Mouse (Mus musculus): ENCODE measurements around the gene Lrrc49.

Gene Lrrc49

GRCm38 (mm10) chr9:60599489-60599888, 88.5 kb downstream of the Lrrc49 start:
- no peak for DNase-seq (ENCODE audit: low spot score)

GRCm38 (mm10) chr9:60595406-60595805, 92.6 kb downstream of the Lrrc49 start:
- no peak for DNase-seq (ENCODE audit: low spot score)

- no peak for DNase-seq (ENCODE audit: low spot score)
Measured at GRCm38 (mm10) chr9:60592974-60593373, 95.0 kb downstream of the Lrrc49 start.

GRCm38 (mm10) chr9:60592363-60592762, 95.6 kb downstream of the Lrrc49 start:
- no peak for DNase-seq (ENCODE audit: low spot score)

- DNase-seq (ENCODE audit: low spot score): no peak
Measured at GRCm38 (mm10) chr9:60590871-60591624, 96.9 kb downstream of the Lrrc49 start.

GRCm38 (mm10) chr9:60588914-60589313, 99.0 kb downstream of the Lrrc49 start:
- no peak for DNase-seq (ENCODE audit: low spot score)

- no peak for DNase-seq (ENCODE audit: low spot score)
Measured at GRCm38 (mm10) chr9:60586920-60587319, 101.0 kb downstream of the Lrrc49 start.

- DNase-seq (ENCODE audit: low spot score): no peak
Measured at GRCm38 (mm10) chr9:60585206-60585605, 102.8 kb downstream of the Lrrc49 start.

GRCm38 (mm10) chr9:60582553-60582952, 105.4 kb downstream of the Lrrc49 start:
- no peak for DNase-seq (ENCODE audit: low spot score)

- peak; percentile 49 for DNase-seq (ENCODE audit: low spot score)
Measured at GRCm38 (mm10) chr9:60573011-60573410, 114.9 kb downstream of the Lrrc49 start.

GRCm38 (mm10) chr9:60571725-60572124, 116.2 kb downstream of the Lrrc49 start:
- no peak for DNase-seq (ENCODE audit: low spot score)

- no peak for DNase-seq (ENCODE audit: low spot score)
Measured at GRCm38 (mm10) chr9:60571041-60571440, 116.9 kb downstream of the Lrrc49 start.

GRCm38 (mm10) chr9:60569366-60569765, 118.6 kb downstream of the Lrrc49 start:
- DNase-seq (ENCODE audit: low spot score): no peak

- no peak for DNase-seq (ENCODE audit: low spot score)
Measured at GRCm38 (mm10) chr9:60563809-60564208, 124.1 kb downstream of the Lrrc49 start.

- no peak for DNase-seq (ENCODE audit: low spot score)
Measured at GRCm38 (mm10) chr9:60562443-60563371, 125.3 kb downstream of the Lrrc49 start.

GRCm38 (mm10) chr9:60561641-60562289, 126.2 kb downstream of the Lrrc49 start:
- no peak for DNase-seq (ENCODE audit: low spot score)

- DNase-seq (ENCODE audit: low spot score): no peak
Measured at GRCm38 (mm10) chr9:60558507-60558906, 129.5 kb downstream of the Lrrc49 start.

GRCm38 (mm10) chr9:60551238-60551637, 136.7 kb downstream of the Lrrc49 start:
- DNase-seq (ENCODE audit: low spot score): no peak

- peak; percentile 31 for DNase-seq (ENCODE audit: low spot score)
Measured at GRCm38 (mm10) chr9:60548182-60548581, 139.8 kb downstream of the Lrrc49 start.

GRCm38 (mm10) chr9:60546169-60546568, 141.8 kb downstream of the Lrrc49 start:
- DNase-seq (ENCODE audit: low spot score): no peak

- no peak for DNase-seq (ENCODE audit: low spot score)
Measured at GRCm38 (mm10) chr9:60545361-60546096, 142.4 kb downstream of the Lrrc49 start.

Data from ovary, adult 18-20 months (tissue).